In genomic region chr9:77967584-77968163, GRCm38 (mm10) we compare ENCODE assay signal across 14 mouse cellular contexts. TPM values are rescaled to one million over a fixed set of nuclear protein-coding genes. Genes with fewer than 3 reads are reported as not detected.
A peak's percentile ranks its signal among the peaks of the same experiment; 100 is the strongest.
DNase-seq lines count a peak whose midpoint lies in the region; ATAC-seq and TF ChIP-seq lines count a peak whose summit lies in the region.
"Had no signal": no experiment of that assay in that cellular context is flagged by ENCODE, and none has a peak within 500 bp of the region (broad histone marks: within the 10 kb centered on the region; RNA-seq: fewer than 3 reads in every experiment).

No protein-coding gene starts in this region.

- H3K27me3 ChIP-seq in lung, embryonic 16.5 days (ENCODE audit: control insufficient read depth, insufficient read depth, low read depth, low read length) = no peaks in the 10 kb centered on the region
- H3K27me3 ChIP-seq: heart, embryonic 12.5 days; midbrain, embryonic 12.5 days; neural tube, embryonic 12.5 days; stomach, embryonic 15.5 days had no signal

- no peak overlapping the region for H3K9ac ChIP-seq in lung, embryonic 16.5 days (ENCODE audit: low read length)
- H3K9ac ChIP-seq: heart, embryonic 12.5 days; midbrain, embryonic 12.5 days; neural tube, embryonic 12.5 days; stomach, embryonic 15.5 days had no signal

- no peak overlapping the region for H3K4me3 ChIP-seq in lung, embryonic 16.5 days (ENCODE audit: low read length)
- H3K4me3 ChIP-seq in olfactory bulb, adult 2 months (ENCODE audit: insufficient read depth, low read depth, low read length) = no peak overlapping the region
- H3K4me3 ChIP-seq: heart, embryonic 12.5 days; midbrain, embryonic 12.5 days; neural tube, embryonic 12.5 days; stomach, embryonic 15.5 days had no signal

- no peaks in the 10 kb centered on the region for H3K9me3 ChIP-seq in lung, embryonic 16.5 days (ENCODE audit: control insufficient read depth, low read length)
- H3K9me3 ChIP-seq: heart, embryonic 12.5 days; midbrain, embryonic 12.5 days; neural tube, embryonic 12.5 days; stomach, embryonic 15.5 days had no signal

- ATAC-seq in frontal cortex, adult (ENCODE audit: low TSS enrichment) = peak; percentile 89
- no peak for ATAC-seq in lung, embryonic 16.5 days (ENCODE audit: low read depth)
- ATAC-seq: activated CD4-positive, CD25-positive, alpha-beta regulatory T cell, adult 4 months had no signal

- H3K4me1 ChIP-seq in lung, embryonic 16.5 days (replicated peaks; ENCODE audit: control insufficient read depth, insufficient read depth, low read length) = peaks cover 16% of the 10 kb centered on the region
- peaks cover 28% of the 10 kb centered on the region for H3K4me1 ChIP-seq in olfactory bulb, adult 2 months (ENCODE audit: control insufficient read depth, insufficient read depth, low read length)
- H3K4me1 ChIP-seq: stomach, embryonic 15.5 days had no signal

- H3K4me2 ChIP-seq in lung, embryonic 16.5 days (ENCODE audit: low read depth, low read length) = no peak overlapping the region
- H3K4me2 ChIP-seq: heart, embryonic 12.5 days; midbrain, embryonic 12.5 days; neural tube, embryonic 12.5 days; stomach, embryonic 15.5 days had no signal

- peak overlapping the region; percentile 90 for H3K27ac ChIP-seq in lung, embryonic 16.5 days (ENCODE audit: low read length)
- H3K27ac ChIP-seq in olfactory bulb, adult 2 months (ENCODE audit: insufficient read depth, low read depth, low read length) = peak overlapping the region; percentile 79
- H3K27ac ChIP-seq: midbrain, embryonic 12.5 days; neural tube, embryonic 12.5 days; stomach, embryonic 15.5 days had no signal

- no peak for DNase-seq in frontal cortex, postnatal 25 days (ENCODE audit: low spot score in 2 of 2)
- no peak for DNase-seq in lung, postnatal 25 days (ENCODE audit: low spot score)
- DNase-seq in cerebellum, adult 9-11 months = peak; percentile 49
- no peak for DNase-seq in spleen, postnatal 4 days (ENCODE audit: low spot score in 2 of 2)
- no peak for DNase-seq in adipocyte (ENCODE audit: low spot score)
- DNase-seq: retina, postnatal 1 day had no signal

- TF ChIP-seq CTCF in olfactory bulb, adult 2 months (IDR thresholded peaks at IDR 0.05; ENCODE audit: insufficient read depth, low read depth, low read length) = no peak

- 88% methylated on average over 12 of the region's 12 CpGs for WGBS in lung, embryonic 16.5 days
- 41% methylated on average over 12 of the region's 12 CpGs for WGBS in olfactory bulb, adult 2 months

- no peaks in the 10 kb centered on the region for H3K36me3 ChIP-seq in lung, embryonic 16.5 days (ENCODE audit: control insufficient read depth, insufficient read depth, low read length)
- H3K36me3 ChIP-seq: midbrain, embryonic 12.5 days; neural tube, embryonic 12.5 days; stomach, embryonic 15.5 days had no signal

- no peak for TF ChIP-seq POLR2A in olfactory bulb, adult 2 months (IDR thresholded peaks at IDR 0.05; ENCODE audit: insufficient read depth, low read depth, low read length)

RNA-seq across cellular contexts. Expression of gene Elovl5, which starts 50.5 kb away (rescaled TPM):
- 94.6 and 96.3 TPM in 2 replicates for polyA plus RNA-seq in lung, embryonic 16.5 days (2015; fragmentation: Nextera tagmentation; extraction: Ambion mirVana)
- polyA plus RNA-seq in olfactory bulb, adult 2 months (2012; ENCODE audit: insufficient read depth, insufficient read length, low replicate concordance, missing spikeins) = 644 TPM in 1 of 2 replicates, not detected in the other
